Mouse (Mus musculus) heart, embryonic 12.5 days (tissue): ENCODE data around the gene Arhgef7. TPM values are rescaled to one million over a fixed set of nuclear protein-coding genes. Genes with fewer than 3 reads are reported as not detected.

ENCODE experiments used
- ATAC-seq: fragments of 200-750 bp; cut with Nextera tagmentation; 2 replicates; pipeline ENCODE4 v1.8.0; 2017; ENCODE audit warnings: moderate TSS enrichment, moderate library complexity; ENCODE audit not compliant: insufficient number of reproducible peaks, low FRiP score
- H3K27ac ChIP-seq: fragments of 300-500 bp; sonication (generic); 2 replicates; pipeline ENCODE4 v1.5.1; 2016; ENCODE audit warnings: mild to moderate bottlenecking, moderate library complexity; ENCODE audit not compliant: poor library complexity, severe bottlenecking
- H3K27me3 ChIP-seq: fragments of 300-500 bp; sonication (generic); replicated peaks from 2 replicates; pipeline ENCODE4 v1.6.1; 2016; ENCODE audit warnings: mild to moderate bottlenecking, moderate library complexity
- H3K36me3 ChIP-seq: fragments of 300-500 bp; sonication (generic); 2 replicates; pipeline ENCODE4 v1.6.1; 2016; ENCODE audit warnings: mild to moderate bottlenecking, moderate library complexity
- H3K4me1 ChIP-seq: fragments of 300-500 bp; sonication (generic); replicated peaks from 2 replicates; pipeline ENCODE4 v1.6.1; 2016; ENCODE audit warnings: mild to moderate bottlenecking
- H3K4me2 ChIP-seq: fragments of 300-500 bp; sonication (generic); 2 replicates; pipeline ENCODE4 v1.6.1; 2016; ENCODE audit warnings: mild to moderate bottlenecking, moderate library complexity
- H3K4me3 ChIP-seq: fragments of 300-500 bp; sonication (generic); 2 replicates; pipeline ENCODE4 v1.5.1; 2016; ENCODE audit warnings: mild to moderate bottlenecking
- H3K9ac ChIP-seq: fragments of 300-500 bp; sonication (generic); 2 replicates; pipeline ENCODE4 v1.6.1; 2016; ENCODE audit warnings: mild to moderate bottlenecking, moderate library complexity
- H3K9me3 ChIP-seq: fragments of 300-500 bp; sonication (generic); replicated peaks from 2 replicates; pipeline ENCODE4 v1.6.1; 2016; ENCODE audit warnings: mild to moderate bottlenecking, moderate library complexity
- WGBS: fragments of 180-500 bp; shearing (Covaris S2); methylation state at CpG from one replicate; pipeline ENCODE4 v1.1.7; 2016; 5-methylcytosine and 5-hydroxymethylcytosine counted together
- polyA plus RNA-seq: library from polyadenylated mRNA; unstranded; fragments of >200 nt; fragmentation: Nextera tagmentation; extraction: Ambion mirVana; gene quantifications from 2 replicates; pipeline ENCODE4 v1.2.1, GENCODE M21; 2016

Arhgef7 gene
- polyA plus RNA-seq, 1 experiment from 2014 or later, result 70.5 TPM

GRCm38 (mm10) chr8:11749472-11749871, 22.0 kb downstream of the Arhgef7 start:
- Histone ChIP-seq H3K4me3 (no peak overlapping the region), H3K27me3 (no peaks in the 10 kb centered on the region), H3K36me3 (no peaks in the 10 kb centered on the region), H3K4me2 (0 out of 2 replicates have a peak overlapping the region, but pooled peaks have one; percentile 12), H3K9me3 (no peaks in the 10 kb centered on the region), H3K9ac (no peak overlapping the region), H3K4me1 (peaks cover 71% of the 10 kb centered on the region), H3K27ac (peak overlapping the region; percentile 77)
- WGBS, result 19% methylated on average over 6 of the region's 6 CpGs
- ATAC-seq, result no peak; the same call in 1 of the 2 replicates

GRCm38 (mm10) chr8:11752338-11752737, 24.8 kb downstream of the Arhgef7 start:
- Histone ChIP-seq H3K4me3 (no peak overlapping the region), H3K9me3 (no peaks in the 10 kb centered on the region), H3K4me1 (peaks cover 56% of the 10 kb centered on the region), H3K4me2 (no peak overlapping the region), H3K36me3 (no peaks in the 10 kb centered on the region), H3K27ac (no peak overlapping the region), H3K27me3 (no peaks in the 10 kb centered on the region), H3K9ac (no peak overlapping the region)
- 61% methylated on average over 3 of the region's 3 CpGs for WGBS
- no peak for ATAC-seq

DNA sequence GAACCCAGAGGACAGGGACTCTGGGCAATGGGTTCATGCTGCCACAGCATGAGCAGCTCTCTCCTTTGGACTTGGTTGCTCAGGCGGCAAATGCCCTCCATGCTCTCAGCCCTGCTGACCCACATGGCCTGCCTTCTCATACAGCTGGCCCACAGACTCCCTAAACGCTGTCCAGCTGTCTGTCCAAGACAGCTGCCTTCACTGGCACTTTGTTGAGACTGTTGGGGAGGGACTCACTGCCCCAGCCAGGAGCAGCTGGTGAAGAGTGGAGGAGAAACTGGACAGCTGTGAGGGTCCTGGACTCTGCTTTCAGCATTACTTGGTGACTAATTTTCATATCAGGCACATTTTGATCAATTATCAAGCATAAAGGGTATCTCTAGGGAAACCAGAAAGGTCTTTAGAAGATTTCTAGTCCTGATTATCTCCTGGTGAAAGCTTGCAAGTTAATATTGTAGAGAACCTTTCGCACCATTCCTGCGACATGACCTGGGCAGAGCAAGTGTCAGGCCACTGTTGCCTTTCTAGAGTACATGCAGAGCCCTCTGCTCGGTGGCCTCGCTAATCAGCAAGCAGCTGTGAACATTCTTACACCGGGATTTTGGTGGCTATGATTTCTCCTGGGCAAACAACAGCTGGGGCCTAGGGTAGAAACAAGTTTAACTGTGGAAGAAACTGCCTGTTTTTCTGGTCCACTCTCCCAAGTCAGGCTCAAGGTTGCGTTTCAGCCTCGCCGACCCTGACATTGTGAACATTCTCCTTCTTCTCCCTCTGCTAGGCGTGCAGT, 25.8 kb downstream of the Arhgef7 start:
- peaks cover 50% of the 10 kb centered on the region for H3K4me1 ChIP-seq
- H3K9ac ChIP-seq, result peak overlapping the region; percentile 22; the same call in 1 of the 2 replicates
- H3K27me3 ChIP-seq, result no peaks in the 10 kb centered on the region
- H3K4me2 ChIP-seq, result no peak overlapping the region
- no peak overlapping the region for H3K4me3 ChIP-seq
- no peaks in the 10 kb centered on the region for H3K9me3 ChIP-seq
- 64% methylated on average over 11 of the region's 11 CpGs for WGBS
- H3K27ac ChIP-seq, result no peak overlapping the region; the same call in 1 of the 2 replicates
- ATAC-seq, result no peak
- no peaks in the 10 kb centered on the region for H3K36me3 ChIP-seq

DNA sequence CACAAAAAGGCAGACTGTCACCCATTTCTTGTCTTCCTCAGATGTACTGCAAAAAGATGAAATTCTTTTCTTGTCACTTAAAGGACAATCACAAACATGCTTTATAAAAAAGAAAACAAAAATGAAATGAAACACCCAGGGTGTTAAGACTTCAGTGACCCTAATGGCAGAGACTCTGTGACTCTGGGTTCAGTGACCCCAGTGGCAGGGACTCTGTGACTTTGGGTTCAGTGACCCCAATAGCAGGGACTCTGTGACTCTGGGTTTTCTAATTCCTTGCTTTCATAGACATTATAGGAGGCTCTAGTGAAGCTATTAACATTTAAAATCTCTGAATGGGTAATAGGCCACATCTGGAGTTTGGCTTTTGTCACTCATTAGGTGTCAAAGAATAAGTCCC, 27.2 kb downstream of the Arhgef7 start:
- H3K27me3 ChIP-seq, result no peaks in the 10 kb centered on the region
- H3K27ac ChIP-seq, result no peak overlapping the region
- H3K36me3 ChIP-seq, result no peaks in the 10 kb centered on the region
- H3K9ac ChIP-seq, result no peak overlapping the region
- H3K4me2 ChIP-seq, result no peak overlapping the region
- ATAC-seq, result no peak
- no peaks in the 10 kb centered on the region for H3K9me3 ChIP-seq
- peaks cover 49% of the 10 kb centered on the region for H3K4me1 ChIP-seq
- no peak overlapping the region for H3K4me3 ChIP-seq

DNA sequence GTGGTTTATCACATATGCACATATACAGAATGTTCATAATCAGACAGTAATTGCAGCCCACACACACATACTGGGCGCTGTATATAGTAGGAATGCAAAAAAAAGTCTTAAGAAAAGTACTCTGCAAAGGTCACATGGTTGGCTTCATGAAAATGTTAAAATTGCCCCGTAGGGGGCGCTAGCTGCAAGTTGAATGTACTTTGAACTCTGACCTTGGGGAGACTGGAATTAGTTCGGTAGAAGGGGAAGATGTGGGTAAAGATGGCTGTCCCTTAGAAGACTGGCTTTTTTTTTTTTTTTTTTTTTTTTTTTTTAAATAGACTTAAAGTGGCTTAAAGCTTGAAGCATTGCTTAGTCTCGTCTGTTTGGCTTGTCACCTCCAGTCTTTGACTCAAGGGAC, 28.4 kb downstream of the Arhgef7 start:
- no peak overlapping the region for H3K4me2 ChIP-seq
- no peak overlapping the region for H3K27ac ChIP-seq
- no peaks in the 10 kb centered on the region for H3K27me3 ChIP-seq
- H3K9ac ChIP-seq, result no peak overlapping the region
- H3K9me3 ChIP-seq, result no peaks in the 10 kb centered on the region
- no peaks in the 10 kb centered on the region for H3K36me3 ChIP-seq
- WGBS, result 17% methylated on average over 5 of the region's 5 CpGs
- H3K4me1 ChIP-seq, result peaks cover 41% of the 10 kb centered on the region
- no peak for ATAC-seq
- no peak overlapping the region for H3K4me3 ChIP-seq

DNA sequence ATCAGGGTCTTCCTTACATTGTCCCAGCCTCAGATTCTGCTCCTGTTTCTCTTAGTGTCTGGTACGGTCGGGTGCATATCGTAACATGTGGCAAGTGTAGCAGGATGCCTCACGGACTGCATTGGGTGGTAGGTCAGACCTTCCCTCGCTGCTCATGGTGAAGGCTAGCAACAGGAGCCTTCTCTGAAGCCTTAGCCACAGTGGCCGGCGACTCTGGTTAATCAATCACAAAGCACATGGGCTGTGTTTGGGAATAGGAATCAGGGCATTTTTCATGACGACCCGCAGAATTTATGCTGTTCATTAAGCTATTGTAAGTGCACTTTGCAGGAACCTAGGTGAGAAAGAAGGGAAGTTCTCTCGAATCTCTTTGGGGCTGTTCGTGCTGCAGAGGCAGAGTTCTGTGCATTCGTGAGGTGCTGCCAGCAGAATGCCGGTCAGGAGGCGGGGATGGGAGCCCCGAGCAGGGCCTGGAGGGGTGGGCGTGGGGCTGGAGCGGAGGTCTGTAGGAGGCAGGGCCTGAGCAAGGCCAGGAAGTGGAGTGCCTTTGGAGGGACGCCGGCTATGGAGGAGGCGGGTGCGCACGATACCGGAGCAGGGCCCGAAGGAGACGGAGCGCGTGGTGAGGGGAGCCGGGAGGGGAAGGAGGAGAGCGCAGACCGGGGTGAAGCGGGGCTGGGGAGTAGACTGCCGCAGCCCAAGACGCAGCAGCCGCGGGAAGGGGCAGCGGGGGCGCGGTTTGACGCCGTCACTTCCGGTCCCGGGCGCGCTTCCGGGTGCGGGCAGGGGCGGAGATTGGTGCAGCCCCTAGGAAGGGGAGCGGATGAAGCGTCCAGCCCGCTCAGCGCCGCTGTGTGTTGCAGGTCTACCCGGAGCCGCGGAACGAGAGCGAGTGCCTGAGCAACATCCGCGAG, 30.3 kb downstream of the Arhgef7 start:
- Histone ChIP-seq H3K27ac (peak overlapping the region; percentile 73), H3K36me3 (0 out of 2 replicates have a peak, but pooled peaks cover under 1% of the 10 kb centered on the region), H3K9me3 (no peaks in the 10 kb centered on the region), H3K4me2 (peak overlapping the region; percentile 95), H3K4me1 (peaks cover 42% of the 10 kb centered on the region), H3K27me3 (no peaks in the 10 kb centered on the region), H3K9ac (peak overlapping the region; percentile 92), H3K4me3 (peak overlapping the region; percentile 85)
- 2% methylated on average over 59 of the region's 59 CpGs for WGBS
- ATAC-seq, result peak; percentile 91

DNA sequence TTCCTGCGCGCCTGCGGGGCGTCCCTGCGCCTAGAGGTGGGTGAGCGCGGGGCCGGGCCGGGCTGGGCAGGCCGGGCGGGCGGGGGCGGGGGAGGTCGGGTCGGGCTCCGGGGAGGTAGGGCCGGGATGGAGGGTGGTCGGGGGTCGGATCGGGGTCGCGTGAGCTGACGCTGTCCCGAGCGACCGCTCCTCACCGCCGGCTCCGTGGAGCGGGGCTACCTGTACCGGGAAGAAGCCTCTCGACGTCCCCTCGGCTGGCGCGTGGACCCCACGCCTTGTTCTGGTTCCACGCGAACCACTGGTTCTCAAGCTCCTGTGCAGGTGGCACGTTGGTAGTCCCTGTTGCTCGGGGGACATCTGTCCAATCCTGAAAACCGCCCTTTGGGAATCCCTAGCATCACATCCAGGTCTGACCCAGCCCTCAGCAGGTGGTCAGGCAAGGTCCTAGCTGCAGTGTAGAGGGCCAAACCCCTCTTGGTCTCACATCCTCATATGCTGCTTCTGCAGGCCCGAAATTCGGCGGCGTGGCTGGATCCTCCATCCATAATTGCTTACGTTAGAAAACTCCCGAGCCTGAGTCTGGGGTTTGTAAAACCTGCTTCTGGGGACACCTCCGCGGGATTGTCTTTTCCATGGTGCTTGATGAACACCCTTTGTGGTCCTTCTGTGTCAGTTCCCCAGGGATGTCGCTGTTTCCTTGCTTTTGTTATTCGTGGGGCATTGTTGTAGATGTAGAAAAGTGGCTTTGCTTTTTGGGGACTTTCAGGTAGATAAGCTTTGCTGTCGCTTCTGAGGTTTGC, 31.2 kb downstream of the Arhgef7 start:
- Histone ChIP-seq H3K4me3 (peak overlapping the region; percentile 85), H3K4me1 (peaks cover 36% of the 10 kb centered on the region), H3K36me3 (0 out of 2 replicates have a peak, but pooled peaks cover 3% of the 10 kb centered on the region), H3K27ac (peak overlapping the region; percentile 73), H3K4me2 (peak overlapping the region; percentile 95), H3K9me3 (no peaks in the 10 kb centered on the region), H3K27me3 (no peaks in the 10 kb centered on the region), H3K9ac (peak overlapping the region; percentile 92)
- WGBS, result 1% methylated on average over 48 of the region's 53 CpGs
- ATAC-seq, result peak; percentile 19

- H3K27ac ChIP-seq, result no peak overlapping the region
- no peak overlapping the region for H3K4me3 ChIP-seq
- peaks cover 39% of the 10 kb centered on the region for H3K4me1 ChIP-seq
- H3K9ac ChIP-seq, result no peak overlapping the region
- no peaks in the 10 kb centered on the region for H3K9me3 ChIP-seq
- H3K27me3 ChIP-seq, result no peaks in the 10 kb centered on the region
- no peak overlapping the region for H3K4me2 ChIP-seq
- 87% methylated on average over 6 of the region's 6 CpGs for WGBS
- no peak for ATAC-seq
- peaks cover 7% of the 10 kb centered on the region; the same call in 1 of the 2 replicates for H3K36me3 ChIP-seq
These were observed 34.0 kb downstream of the Arhgef7 start for GRCm38 (mm10) chr8:11761551-11761950.

DNA sequence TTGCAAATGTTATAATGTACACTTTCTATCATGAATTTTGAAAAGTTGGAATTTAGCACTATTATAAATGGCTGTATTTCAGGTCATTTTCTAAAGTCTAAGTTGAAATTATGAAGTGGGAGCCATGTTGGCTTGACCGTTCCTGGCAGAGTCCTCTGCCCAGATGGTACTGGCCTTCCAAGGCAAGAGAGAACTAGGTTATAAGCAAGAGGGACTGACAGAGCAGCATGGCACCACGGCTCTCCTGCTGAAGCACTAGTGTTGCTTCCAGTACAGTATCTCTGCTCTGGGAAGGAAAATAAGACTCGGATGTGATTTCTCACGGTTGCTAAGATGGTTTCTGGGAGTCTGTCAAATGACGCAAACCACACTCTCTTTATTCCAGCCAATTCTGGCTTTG, 34.5 kb downstream of the Arhgef7 start:
- Histone ChIP-seq H3K9me3 (no peaks in the 10 kb centered on the region), H3K4me2 (no peak overlapping the region), H3K9ac (peak overlapping the region; percentile 35; the same call in 1 of the 2 replicates), H3K36me3 (peaks cover 8% of the 10 kb centered on the region; the same call in 1 of the 2 replicates), H3K4me3 (no peak overlapping the region), H3K4me1 (peaks cover 44% of the 10 kb centered on the region), H3K27ac (no peak overlapping the region), H3K27me3 (no peaks in the 10 kb centered on the region)
- no peak for ATAC-seq
- 73% methylated on average over 5 of the region's 5 CpGs for WGBS

GRCm38 (mm10) chr8:11762821-11763220, 35.3 kb downstream of the Arhgef7 start:
- WGBS, result 79% methylated on average over 7 of the region's 7 CpGs
- no peak overlapping the region for H3K27ac ChIP-seq

More at GRCm38 (mm10) chr8:11762821-11763220, 35.3 kb downstream of the Arhgef7 start:
- Histone ChIP-seq H3K4me2 (no peak overlapping the region), H3K4me1 (peaks cover 44% of the 10 kb centered on the region), H3K9me3 (no peaks in the 10 kb centered on the region), H3K9ac (0 out of 2 replicates have a peak overlapping the region, but pooled peaks have one; percentile 28), H3K4me3 (no peak overlapping the region), H3K27me3 (no peaks in the 10 kb centered on the region), H3K36me3 (peaks cover 15% of the 10 kb centered on the region; the same call in 1 of the 2 replicates)
- no peak for ATAC-seq
